In the genomic region with DNA sequence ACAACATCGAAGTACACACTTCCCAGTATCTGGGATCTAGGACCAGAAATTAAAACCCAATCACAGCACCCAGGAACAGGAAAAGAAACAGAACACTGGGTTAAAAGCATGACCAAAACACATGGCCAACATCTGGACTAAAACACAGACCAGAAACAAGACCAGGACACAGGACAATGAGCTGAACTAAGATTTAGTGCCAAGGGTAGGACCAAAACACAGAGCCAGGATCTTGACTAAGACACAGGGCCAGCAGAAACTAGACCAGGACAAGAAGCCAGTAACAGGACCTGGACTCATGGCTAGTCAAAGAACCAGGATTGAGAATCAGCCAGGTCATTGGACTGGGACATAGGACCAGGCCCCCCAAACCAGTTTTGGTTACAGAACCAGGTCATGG, we compare ENCODE assay signal across 25 mouse cellular contexts.
"Had no signal": no experiment of that assay in that cellular context is flagged by ENCODE, and none has a peak within 500 bp of the region (broad histone marks: within the 10 kb centered on the region; RNA-seq: fewer than 3 reads in every experiment).

No protein-coding gene starts in this region.

- H3K4me2 ChIP-seq: heart, embryonic 11.5 days; hindbrain, embryonic 12.5 days; hindbrain, embryonic 14.5 days; intestine, embryonic 15.5 days; limb, embryonic 12.5 days; liver, embryonic 11.5 days; liver, embryonic 13.5 days; liver, embryonic 15.5 days had no signal

- DNase-seq: gastrocnemius, postnatal 14 days; heart, adult 2 months; heart, postnatal 10 days; heart, postnatal 4 days; kidney, adult 18-20 months; kidney, adult 8-10 months; kidney, postnatal 10 days; kidney, postnatal 25 days; kidney, postnatal 4 days; liver; liver, embryonic 13.5 days had no signal

- H3K9me3 ChIP-seq: hindbrain, embryonic 10.5 days; hindbrain, embryonic 12.5 days; intestine, embryonic 15.5 days; limb, embryonic 10.5 days; limb, embryonic 12.5 days; liver, embryonic 13.5 days; liver, embryonic 15.5 days had no signal

- H3K4me3 ChIP-seq: heart, adult 2 months; hindbrain, embryonic 10.5 days; hindbrain, embryonic 12.5 days; intestine, embryonic 15.5 days; layer of hippocampus, adult 2 months; left cerebral cortex, adult 2 months; limb, embryonic 10.5 days; limb, embryonic 12.5 days; liver, embryonic 13.5 days; liver, embryonic 15.5 days had no signal

- H3K27ac ChIP-seq: heart, adult 2 months; hindbrain, embryonic 10.5 days; hindbrain, embryonic 12.5 days; hindbrain, embryonic 14.5 days; intestine, embryonic 15.5 days; layer of hippocampus, adult 2 months; left cerebral cortex, adult 2 months; limb, embryonic 10.5 days; limb, embryonic 12.5 days; liver, embryonic 13.5 days; liver, embryonic 15.5 days had no signal

- ATAC-seq: hindbrain, embryonic 16.5 days; inflammation-experienced regulatory T-cells, adult 6 months; intestine, embryonic 15.5 days; intestine, postnatal 0 days had no signal

- H3K9ac ChIP-seq: hindbrain, embryonic 12.5 days; hindbrain, embryonic 14.5 days; intestine, embryonic 15.5 days; limb, embryonic 12.5 days; liver, embryonic 13.5 days; liver, embryonic 15.5 days had no signal

- H3K27me3 ChIP-seq: hindbrain, embryonic 12.5 days; intestine, embryonic 15.5 days; limb, embryonic 12.5 days; liver, embryonic 13.5 days; liver, embryonic 15.5 days had no signal

- H3K4me1 ChIP-seq: hindbrain, embryonic 10.5 days; hindbrain, embryonic 12.5 days; limb, embryonic 10.5 days; liver, embryonic 13.5 days; liver, embryonic 15.5 days had no signal

- H3K36me3 ChIP-seq: hindbrain, embryonic 10.5 days; hindbrain, embryonic 12.5 days; intestine, embryonic 15.5 days; limb, embryonic 10.5 days; limb, embryonic 12.5 days; liver, embryonic 13.5 days; liver, embryonic 15.5 days had no signal
